Mouse (Mus musculus) CH12.LX (cell line): Measurements from ENCODE around the gene Cirbp. TPM values are rescaled to one million over a fixed set of nuclear protein-coding genes. Genes with fewer than 3 reads are reported as not detected.
A peak's percentile ranks its signal among the peaks of the same experiment; 100 is the strongest.

Experiments
- DNase-seq: peaks from one replicate; pipeline ENCODE4 v3.0.0-alpha.2; 2013; ENCODE audit errors: extremely low read depth
- H3K27ac ChIP-seq: 2 replicates; pipeline ENCODE4 v1.5.1; 2012; ENCODE audit warnings: low read depth, mild to moderate bottlenecking, control low read depth, moderate library complexity; ENCODE audit not compliant: insufficient read depth
- H3K27me3 ChIP-seq: replicated peaks from 2 replicates; pipeline ENCODE3; 2012; ENCODE audit warnings: inconsistent platforms
- H3K36me3 ChIP-seq, 2 experiments: replicated peaks in 1 of 2; 2 replicates each; pipeline versions ENCODE3 to v1.6.1; 2012; ENCODE audit warnings: inconsistent platforms in 1 of 2, low read length in 1 of 2, mild to moderate bottlenecking in 1 of 2, mixed read lengths in 1 of 2, moderate library complexity in 1 of 2; ENCODE audit not compliant: control insufficient read depth in 1 of 2, insufficient read depth in 1 of 2
- H3K4me1 ChIP-seq, 2 experiments: 2 replicates each; pipeline ENCODE4 v1.6.1; 2012; ENCODE audit warnings: inconsistent platforms in 1 of 2, moderate library complexity in 1 of 2; ENCODE audit not compliant: insufficient read depth in 2 of 2, control insufficient read depth in 1 of 2
- H3K4me2 ChIP-seq: 2 replicates; pipeline ENCODE4 v1.6.1; 2012; ENCODE audit warnings: low read depth, mild to moderate bottlenecking, control low read depth; ENCODE audit not compliant: poor library complexity, insufficient read depth, severe bottlenecking
- H3K4me3 ChIP-seq, 3 experiments: fragments of 150-350 bp in 1 of 3; sonication (generic) in 1 of 3; replicated peaks in 1 of 3; 2 replicates each; pipeline versions ENCODE3 to v1.5.1; 2011 to 2012; ENCODE audit warnings: low read depth in 2 of 3, low read length in 2 of 3, mild to moderate bottlenecking in 2 of 3, moderate library complexity in 2 of 3, control low read depth in 1 of 3, improper control_type of control experiment in 1 of 3, inconsistent platforms in 1 of 3, mixed read lengths in 1 of 3; ENCODE audit not compliant: poor library complexity in 1 of 3
- H3K79me2 ChIP-seq: replicated peaks from 2 replicates; pipeline ENCODE4 v1.6.1; 2012; ENCODE audit warnings: mild to moderate bottlenecking, moderate library complexity; ENCODE audit not compliant: control insufficient read depth, poor library complexity, insufficient read depth, severe bottlenecking; ENCODE audit errors: extremely low read depth
- H3K9ac ChIP-seq: 2 replicates; pipeline ENCODE4 v1.6.1; 2012; ENCODE audit warnings: low read depth, mild to moderate bottlenecking, control low read depth, moderate library complexity; ENCODE audit not compliant: insufficient read depth
- H3K9me3 ChIP-seq: replicated peaks from 2 replicates; pipeline ENCODE3; 2012; ENCODE audit warnings: low read length, inconsistent platforms, mixed read lengths
- BHLHE40 ChIP-seq: IDR thresholded peaks from 2 replicates; pipeline ENCODE4 v1.6.1; 2011; ENCODE audit warnings: mild to moderate bottlenecking, low read depth, low read length, improper control_type of control experiment
- CHD1 ChIP-seq: IDR thresholded peaks from 2 replicates; pipeline ENCODE4 v1.6.1; 2012; ENCODE audit warnings: low read depth, low read length, improper control_type of control experiment, inconsistent platforms
- CHD2 ChIP-seq: IDR thresholded peaks from 2 replicates; pipeline ENCODE4 v1.6.1; 2011; ENCODE audit warnings: low read length, improper control_type of control experiment
- CTCF ChIP-seq, 2 experiments: IDR thresholded peaks in 1 of 2; conservative IDR thresholded peaks in 1 of 2; 2 replicates each; pipeline ENCODE4 v1.5.1; 2011 to 2012; ENCODE audit warnings: low read depth in 2 of 2, low read length in 2 of 2, improper control_type of control experiment in 1 of 2, inconsistent platforms in 1 of 2, mild to moderate bottlenecking in 1 of 2, moderate library complexity in 1 of 2
- ELF1 ChIP-seq: IDR thresholded peaks from 2 replicates; pipeline ENCODE4 v1.6.1; 2014; ENCODE audit warnings: low read depth, mild to moderate bottlenecking, inconsistent platforms, low read length, improper control_type of control experiment
- ETS1 ChIP-seq: conservative IDR thresholded peaks from 2 replicates; pipeline ENCODE4 v1.6.1; 2012; ENCODE audit warnings: low read depth, mild to moderate bottlenecking, inconsistent platforms, low read length, improper control_type of control experiment, moderate library complexity
- IRF4 ChIP-seq: IDR thresholded peaks from 2 replicates; pipeline ENCODE4 v1.6.1; 2014; ENCODE audit warnings: low read depth, mild to moderate bottlenecking, inconsistent platforms, low read length, improper control_type of control experiment
- MAFK ChIP-seq: IDR thresholded peaks from 2 replicates; pipeline ENCODE4 v1.6.1; 2011; ENCODE audit warnings: low read length, improper control_type of control experiment; ENCODE audit not compliant: insufficient replicate concordance
- MAX ChIP-seq: IDR thresholded peaks from 2 replicates; pipeline ENCODE4 v1.6.1; 2011; ENCODE audit warnings: low read length, improper control_type of control experiment
- MAZ ChIP-seq: IDR thresholded peaks from 2 replicates; pipeline ENCODE4 v1.6.1; 2012; ENCODE audit warnings: low read depth, mild to moderate bottlenecking, inconsistent platforms, low read length, improper control_type of control experiment, moderate library complexity
- MEF2A ChIP-seq: IDR thresholded peaks from 2 replicates; pipeline ENCODE4 v1.6.1; 2014; ENCODE audit warnings: low read depth, mild to moderate bottlenecking, inconsistent platforms, low read length, improper control_type of control experiment, borderline replicate concordance
- MXI1 ChIP-seq: IDR thresholded peaks from 2 replicates; pipeline ENCODE4 v1.6.1; 2011; ENCODE audit warnings: mild to moderate bottlenecking, low read depth, low read length, improper control_type of control experiment
- NRF1 ChIP-seq: IDR thresholded peaks from 2 replicates; pipeline ENCODE4 v1.6.1; 2014; ENCODE audit warnings: low read depth, mild to moderate bottlenecking, inconsistent platforms, low read length, improper control_type of control experiment, moderate library complexity
- POLR2A ChIP-seq: IDR thresholded peaks from 2 replicates; pipeline ENCODE4 v1.6.1; 2011; ENCODE audit warnings: low read depth, mild to moderate bottlenecking, improper control_type of control experiment, low read length
- RAD21 ChIP-seq: IDR thresholded peaks from 2 replicates; pipeline ENCODE4 v1.6.1; 2011; ENCODE audit warnings: low read depth, mild to moderate bottlenecking, low read length, improper control_type of control experiment, moderate library complexity
- RCOR1 ChIP-seq: conservative IDR thresholded peaks from 2 replicates; pipeline ENCODE4 v1.6.1; 2012; ENCODE audit warnings: low read depth, mild to moderate bottlenecking, inconsistent platforms, low read length, improper control_type of control experiment
- SIN3A ChIP-seq: IDR thresholded peaks from 2 replicates; pipeline ENCODE4 v1.6.1; 2012; ENCODE audit warnings: low read length, improper control_type of control experiment, inconsistent platforms
- SMC3 ChIP-seq: IDR thresholded peaks from 2 replicates; pipeline ENCODE4 v1.6.1; 2011; ENCODE audit warnings: low read depth, low read length, improper control_type of control experiment
- TCF12 ChIP-seq: IDR thresholded peaks from 2 replicates; pipeline ENCODE4 v1.6.1; 2014; ENCODE audit warnings: low read depth, mild to moderate bottlenecking, inconsistent platforms, low read length, improper control_type of control experiment
- UBTF ChIP-seq: IDR thresholded peaks from 2 replicates; pipeline ENCODE4 v1.6.1; 2012; ENCODE audit warnings: low read depth, mild to moderate bottlenecking, inconsistent platforms, low read length, improper control_type of control experiment, moderate library complexity
- USF2 ChIP-seq: conservative IDR thresholded peaks from 2 replicates; pipeline ENCODE4 v1.6.1; 2011; ENCODE audit warnings: low read depth, low read length, improper control_type of control experiment
- ZKSCAN1 ChIP-seq: IDR thresholded peaks from 2 replicates; pipeline ENCODE4 v1.6.1; 2012; ENCODE audit warnings: low read depth, inconsistent platforms, low read length, improper control_type of control experiment, borderline replicate concordance
- ZMIZ1 ChIP-seq: IDR thresholded peaks from 2 replicates; pipeline ENCODE4 v1.6.1; 2012; ENCODE audit warnings: low read depth, mild to moderate bottlenecking, inconsistent platforms, low read length, improper control_type of control experiment
- ZNF384 ChIP-seq: IDR thresholded peaks from 2 replicates; pipeline ENCODE4 v1.6.1; 2012; ENCODE audit warnings: low read depth, low read length, improper control_type of control experiment, inconsistent platforms
- dilution Hi-C: fragments of 300-500 bp; cut with MboI; formaldehyde crosslinking; loops from 2 replicates; pipeline ENCODE4 v1.14.3; 2020; ENCODE audit warnings: low sequenced_read_pairs; ENCODE audit not compliant: extremely low pct_unique_long_range_greater_than_20kb, extremely low pct_ligation_motif_present
- in situ Hi-C: fragments of 300-500 bp; cut with MboI; formaldehyde crosslinking; loops from 3 replicates; pipeline ENCODE4 v1.14.3; 2019; ENCODE audit warnings: low sequenced_read_pairs, low pct_ligation_motif_present, low pct_unique_long_range_greater_than_20kb, mixed read lengths
- polyA plus RNA-seq: library from polyadenylated mRNA; unstranded; fragments of >175 nt; gene quantifications from 2 replicates; pipeline ENCODE4 v1.2.1, GENCODE M21; 2012; ENCODE audit warnings: low read depth; ENCODE audit not compliant: insufficient read length
- total RNA-seq, 2 experiments: library from RNA; depleted of rRNA; stranded (reverse); fragments of 300-350 nt in 1 of 2; fragments of >200 nt in 1 of 2; gene quantifications; 2 replicates each; pipeline ENCODE4 v1.2.3; 2012 to 2014

Gene Cirbp
- total and polyA plus RNA-seq, 3 experiments = 27.0 to 40.2 (median 34.4) TPM

DNA sequence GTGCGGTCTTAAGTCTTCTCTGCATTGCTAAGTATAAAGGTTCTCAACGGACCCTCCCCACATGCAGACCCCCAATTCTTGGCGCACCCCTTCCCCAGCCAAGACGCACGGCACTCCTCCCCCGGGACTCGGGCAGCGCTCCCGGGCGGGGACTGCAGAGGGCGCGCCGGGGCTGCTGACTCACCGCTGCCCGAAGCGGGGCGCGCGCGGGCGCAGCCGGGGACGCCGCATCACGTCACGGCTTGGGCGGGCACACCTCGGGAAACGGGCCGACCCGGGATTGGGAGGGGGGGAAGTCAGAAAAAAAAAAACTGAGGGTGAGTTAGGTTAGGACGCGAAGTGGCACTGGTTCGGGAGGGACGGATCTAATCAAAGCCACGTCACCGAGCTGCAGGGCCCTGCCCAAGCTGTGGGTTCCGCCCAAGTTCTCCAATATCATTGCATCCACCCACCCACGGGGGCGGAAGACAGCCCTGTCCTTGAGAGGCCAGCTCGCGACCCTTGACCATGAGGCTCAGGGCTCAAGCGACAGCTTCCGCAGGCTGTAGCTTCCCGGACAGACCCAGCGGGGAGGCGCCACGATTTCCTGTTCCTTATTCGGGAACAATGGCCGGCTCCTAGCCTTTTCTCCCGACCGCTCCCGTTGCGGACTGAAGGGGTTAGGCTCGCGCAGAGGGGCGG lies 17.0 kb upstream of the Cirbp start:
- Histone ChIP-seq H3K9me3 (no peaks in the 10 kb centered on the region), H3K4me1 (peaks cover 33 to 50% of the 10 kb centered on the region in 2 experiments), H3K27me3 (no peaks in the 10 kb centered on the region), H3K9ac (peak overlapping the region; percentile 64), H3K4me3 (peak overlapping the region; percentile 78 to 91 (median 81)), H3K27ac (peak overlapping the region; percentile 58), H3K4me2 (peak overlapping the region; percentile 63; the same call in 1 of the 2 replicates), H3K79me2 (peaks cover 16% of the 10 kb centered on the region), H3K36me3 (peaks cover 35 to 49% of the 10 kb centered on the region in 2 experiments)
- in situ Hi-C loops (no loop called here), dilution Hi-C loops (no loop called here)
- peak; percentile 57 for TF ChIP-seq ELF1
- no peak for TF ChIP-seq ZKSCAN1
- no peak for TF ChIP-seq CHD1
- peak; percentile 73 for TF ChIP-seq SIN3A
- TF ChIP-seq IRF4 = peak; percentile 68
- peak; percentile 7 for TF ChIP-seq MXI1
- TF ChIP-seq NRF1 = peak; percentile 70
- peak; percentile 52 for TF ChIP-seq TCF12
- TF ChIP-seq ZNF384 = peak; percentile 83
- no peak for TF ChIP-seq MEF2A
- TF ChIP-seq RAD21 = peak; percentile 58
- TF ChIP-seq MAFK = peak; percentile 26; the same call in 1 of the 2 replicates
- peak; percentile 53; the same call in 1 of the 2 replicates for TF ChIP-seq BHLHE40
- TF ChIP-seq USF2 = no peak
- TF ChIP-seq MAZ = peak; percentile 75; the same call in 1 of the 2 replicates
- no peak; the same call in 1 of the 2 replicates for TF ChIP-seq CHD2
- no peak for TF ChIP-seq MAX
- TF ChIP-seq ZMIZ1 = no peak; the same call in 1 of the 2 replicates
- no peak for TF ChIP-seq POLR2A
- 0 out of 2 replicates have a peak, but pooled peaks have one; percentile 49 for TF ChIP-seq UBTF
- peak in 1 of 2 experiments; percentile 99; a peak in 2 of 4 replicates for TF ChIP-seq CTCF (conservative IDR thresholded peaks at IDR 0.05 in 1 of 2, IDR thresholded peaks at IDR 0.05 in 1 of 2; ENCODE audit: low read depth in 2 of 2, low read length in 2 of 2)
- no peak for TF ChIP-seq RCOR1
- TF ChIP-seq SMC3 = peak; percentile 90
- peak; percentile 28 for TF ChIP-seq ETS1
- DNase-seq = peak; percentile 77
